Mouse (Mus musculus) limb, embryonic 15.5 days (tissue): ENCODE results near the gene C87436. TPM values are rescaled to one million over a fixed set of nuclear protein-coding genes. Genes with fewer than 3 reads are reported as not detected.
"Not testable (repeated sequence)": the region's sequence is repeated elsewhere in the genome, so short reads cannot be mapped to it uniquely, and the experiment has no call there.

Experiments
- ATAC-seq: fragments of 200-750 bp; cut with Nextera tagmentation; 2 replicates; pipeline ENCODE4 v1.8.0; 2017; ENCODE audit warnings: low read depth, moderate TSS enrichment; ENCODE audit not compliant: insufficient number of reproducible peaks, low FRiP score, low TSS enrichment
- H3K27ac ChIP-seq: fragments of 300-500 bp; sonication (generic); 2 replicates; pipeline ENCODE4 v1.5.1; 2015; ENCODE audit warnings: moderate library complexity, mild to moderate bottlenecking, inconsistent platforms
- H3K27me3 ChIP-seq: fragments of 300-500 bp; sonication (generic); 2 replicates; pipeline ENCODE4 v1.6.1; 2015; ENCODE audit warnings: inconsistent platforms
- H3K36me3 ChIP-seq: fragments of 300-500 bp; sonication (generic); 2 replicates; pipeline ENCODE4 v1.6.1; 2015; ENCODE audit warnings: inconsistent platforms
- H3K4me1 ChIP-seq: fragments of 300-500 bp; sonication (generic); 2 replicates; pipeline ENCODE4 v1.6.1; 2015; ENCODE audit warnings: inconsistent platforms
- H3K4me2 ChIP-seq: fragments of 300-500 bp; sonication (generic); 2 replicates; pipeline ENCODE4 v1.6.1; 2015; ENCODE audit warnings: mild to moderate bottlenecking, inconsistent platforms
- H3K4me3 ChIP-seq: fragments of 300-500 bp; sonication (generic); 2 replicates; pipeline ENCODE4 v1.5.1; 2015; ENCODE audit warnings: mild to moderate bottlenecking, inconsistent platforms
- H3K9ac ChIP-seq: fragments of 300-500 bp; sonication (generic); 2 replicates; pipeline ENCODE4 v1.6.1; 2015; ENCODE audit warnings: inconsistent platforms
- H3K9me3 ChIP-seq: fragments of 300-500 bp; sonication (generic); 2 replicates; pipeline ENCODE4 v1.6.1; 2016; ENCODE audit warnings: inconsistent platforms
- WGBS: fragments of 180-500 bp; shearing (Covaris S2); methylation state at CpG from one replicate; pipeline ENCODE4 v1.1.7; 2015; 5-methylcytosine and 5-hydroxymethylcytosine counted together
- polyA plus RNA-seq: library from polyadenylated mRNA; unstranded; fragments of >200 nt; fragmentation: Nextera tagmentation; extraction: Ambion mirVana; gene quantifications from 2 replicates; pipeline ENCODE4 v1.2.1, GENCODE M21; 2015

Gene C87436
- polyA plus RNA-seq, 1 experiment from 2014 or later, result 22.9 TPM

GRCm38 (mm10) chr6:86488149-86488485 lies 49.9 kb downstream of the C87436 start:
- no peak for ATAC-seq
- H3K4me3 ChIP-seq, result no peak overlapping the region
- no peaks in the 10 kb centered on the region for H3K27me3 ChIP-seq
- peaks cover 16% of the 10 kb centered on the region for H3K4me1 ChIP-seq
- H3K9me3 ChIP-seq, result no peaks in the 10 kb centered on the region
- H3K9ac ChIP-seq, result no peak overlapping the region
- H3K27ac ChIP-seq, result peak overlapping the region; percentile 88
- 47% methylated on average over 3 of the region's 3 CpGs for WGBS
- no peaks in the 10 kb centered on the region for H3K36me3 ChIP-seq
- H3K4me2 ChIP-seq, result no peak overlapping the region

DNA sequence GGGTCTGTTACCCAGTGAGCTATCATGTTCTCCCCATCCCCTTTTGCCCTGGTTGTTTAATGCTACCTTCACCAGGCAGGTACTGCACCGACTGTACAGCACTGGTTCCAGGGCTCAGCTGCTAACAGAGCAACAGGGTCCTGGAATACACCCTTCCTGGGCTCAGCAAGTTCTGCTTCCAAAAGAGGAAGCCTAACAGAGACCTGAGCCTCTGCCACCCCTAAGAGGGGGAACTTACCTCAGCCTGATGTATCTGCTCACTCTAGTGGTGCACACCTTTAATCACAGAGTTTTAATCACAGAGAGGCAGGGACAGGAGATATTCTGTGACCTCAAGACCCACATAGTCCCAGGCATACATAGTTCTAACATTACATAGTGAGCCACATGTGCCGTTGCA lies 51.8 kb downstream of the C87436 start:
- H3K27me3 ChIP-seq, result no peaks in the 10 kb centered on the region
- WGBS, result 98% methylated on average over 2 of the region's 2 CpGs
- no peak overlapping the region for H3K4me2 ChIP-seq
- ATAC-seq, result no peak
- peaks cover 21% of the 10 kb centered on the region for H3K4me1 ChIP-seq
- no peaks in the 10 kb centered on the region for H3K9me3 ChIP-seq
- H3K4me3 ChIP-seq, result no peak overlapping the region
- no peaks in the 10 kb centered on the region for H3K36me3 ChIP-seq
- no peak overlapping the region for H3K9ac ChIP-seq
- no peak overlapping the region for H3K27ac ChIP-seq

- 92% methylated on average over 8 of the region's 8 CpGs for whole genome bisulfite sequencing
- peaks cover 24% of the 10 kb centered on the region for H3K4me1 ChIP-seq
- H3K9me3 ChIP-seq, H3K27me3 ChIP-seq, H3K4me3 ChIP-seq, H3K27ac ChIP-seq, H3K4me2 ChIP-seq, H3K36me3 ChIP-seq, H3K9ac ChIP-seq, ATAC-seq: not testable (repeated sequence)
Measured at GRCm38 (mm10) chr6:86490413-86490812, 52.2 kb downstream of the C87436 start.

DNA sequence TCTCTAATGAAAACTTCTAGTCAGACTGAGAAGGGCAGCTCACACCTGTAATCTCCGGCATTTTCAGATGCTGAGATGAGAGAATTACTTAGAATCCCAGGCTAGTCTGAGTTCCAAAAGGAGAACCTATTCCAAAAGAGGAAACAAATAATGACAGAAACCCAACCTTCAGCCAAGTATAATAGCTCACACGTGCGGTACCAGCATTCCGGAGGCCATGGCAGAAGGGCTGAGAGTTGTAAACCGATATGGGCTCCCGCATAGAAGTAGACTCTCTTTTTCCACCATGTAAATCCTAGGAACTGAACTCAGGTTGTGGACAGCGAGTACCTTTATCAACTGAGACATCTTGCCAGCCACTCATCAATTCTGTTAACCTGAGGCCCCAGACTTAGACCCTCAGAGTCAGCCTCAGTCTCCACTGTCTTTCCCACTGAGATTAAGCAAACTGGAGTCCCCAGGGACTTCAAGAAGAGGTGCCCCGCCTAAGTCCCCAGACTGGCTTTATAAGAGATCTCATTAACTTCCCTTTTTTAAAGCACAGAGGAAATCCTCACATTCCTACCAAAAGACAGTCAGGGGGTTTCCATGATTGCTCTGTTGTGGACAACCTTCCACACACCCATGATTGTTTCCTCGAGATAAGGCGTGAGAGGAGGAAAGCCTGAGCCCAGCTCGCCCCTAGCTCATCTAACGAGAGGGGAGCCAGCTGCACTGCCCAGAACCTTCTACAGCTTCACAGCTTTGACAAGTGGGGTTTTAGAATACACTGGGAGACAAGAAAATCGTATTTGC lies 55.5 kb downstream of the C87436 start:
- no peaks in the 10 kb centered on the region for H3K27me3 ChIP-seq
- ATAC-seq, result no peak
- H3K9me3 ChIP-seq, result no peaks in the 10 kb centered on the region
- H3K4me2 ChIP-seq, result no peak overlapping the region
- H3K4me3 ChIP-seq, result no peak overlapping the region
- WGBS, result 49% methylated on average over 13 of the region's 13 CpGs
- H3K27ac ChIP-seq, result no peak overlapping the region; the same call in 1 of the 2 replicates
- no peak overlapping the region for H3K9ac ChIP-seq
- H3K36me3 ChIP-seq, result no peaks in the 10 kb centered on the region
- H3K4me1 ChIP-seq, result peaks cover 34% of the 10 kb centered on the region; the same call in 1 of the 2 replicates

GRCm38 (mm10) chr6:86494767-86495166 lies 56.6 kb downstream of the C87436 start:
- ATAC-seq, result no peak
- Histone ChIP-seq H3K9ac (no peak overlapping the region), H3K4me1 (peaks cover 34% of the 10 kb centered on the region; the same call in 1 of the 2 replicates), H3K4me2 (no peak overlapping the region), H3K36me3 (no peaks in the 10 kb centered on the region), H3K9me3 (no peaks in the 10 kb centered on the region), H3K27ac (no peak overlapping the region), H3K4me3 (no peak overlapping the region), H3K27me3 (no peaks in the 10 kb centered on the region)
- 92% methylated on average over 7 of the region's 7 CpGs for WGBS

- H3K9ac ChIP-seq, result no peak overlapping the region
- no peak overlapping the region for H3K4me2 ChIP-seq
- H3K4me1 ChIP-seq, result peaks cover 34% of the 10 kb centered on the region; the same call in 1 of the 2 replicates
- no peak overlapping the region for H3K4me3 ChIP-seq
- no peaks in the 10 kb centered on the region for H3K9me3 ChIP-seq
- no peaks in the 10 kb centered on the region for H3K36me3 ChIP-seq
- no peaks in the 10 kb centered on the region for H3K27me3 ChIP-seq
- peak overlapping the region; percentile 43; the same call in 1 of the 2 replicates for H3K27ac ChIP-seq
- WGBS, result 59% methylated on average over 3 of the region's 3 CpGs
- no peak for ATAC-seq
Measured at GRCm38 (mm10) chr6:86495661-86496060, 57.5 kb downstream of the C87436 start.

GRCm38 (mm10) chr6:86496127-86496526 lies 58.0 kb downstream of the C87436 start:
- Histone ChIP-seq H3K9me3 (no peaks in the 10 kb centered on the region), H3K36me3 (no peaks in the 10 kb centered on the region), H3K4me1 (peaks cover 34% of the 10 kb centered on the region; the same call in 1 of the 2 replicates), H3K4me2 (no peak overlapping the region), H3K9ac (no peak overlapping the region), H3K4me3 (no peak overlapping the region), H3K27me3 (no peaks in the 10 kb centered on the region), H3K27ac (peak overlapping the region; percentile 74; the same call in 1 of the 2 replicates)
- no peak for ATAC-seq
- WGBS, result 54% methylated on average over 8 of the region's 8 CpGs

GRCm38 (mm10) chr6:86496585-86496984 lies 58.4 kb downstream of the C87436 start:
- no peaks in the 10 kb centered on the region for H3K9me3 ChIP-seq
- H3K4me2 ChIP-seq, result no peak overlapping the region
- H3K36me3 ChIP-seq, result no peaks in the 10 kb centered on the region
- H3K9ac ChIP-seq, result no peak overlapping the region
- peaks cover 34% of the 10 kb centered on the region; the same call in 1 of the 2 replicates for H3K4me1 ChIP-seq
- 61% methylated on average over 5 of the region's 5 CpGs for WGBS
- H3K27me3 ChIP-seq, result no peaks in the 10 kb centered on the region
- ATAC-seq, result no peak
- peak overlapping the region; percentile 74 for H3K27ac ChIP-seq
- no peak overlapping the region for H3K4me3 ChIP-seq

GRCm38 (mm10) chr6:86497071-86497815 lies 59.1 kb downstream of the C87436 start:
- H3K9me3 ChIP-seq, result no peaks in the 10 kb centered on the region
- peak overlapping the region; percentile 43 for H3K4me2 ChIP-seq
- peak overlapping the region; percentile 31 for H3K4me3 ChIP-seq
- no peak overlapping the region for H3K9ac ChIP-seq
- WGBS, result 17% methylated on average over 13 of the region's 13 CpGs
- no peak; the same call in 1 of the 2 replicates for ATAC-seq
- H3K4me1 ChIP-seq, result peaks cover 34% of the 10 kb centered on the region; the same call in 1 of the 2 replicates
- H3K27ac ChIP-seq, result peak overlapping the region; percentile 74
- H3K27me3 ChIP-seq, result no peaks in the 10 kb centered on the region
- no peaks in the 10 kb centered on the region for H3K36me3 ChIP-seq

- no peak for ATAC-seq
- 66% methylated on average over 11 of the region's 11 CpGs for WGBS
- no peaks in the 10 kb centered on the region for H3K9me3 ChIP-seq
- peak overlapping the region; percentile 74; the same call in 1 of the 2 replicates for H3K27ac ChIP-seq
- H3K36me3 ChIP-seq, result no peaks in the 10 kb centered on the region
- H3K4me3 ChIP-seq, result peak overlapping the region; percentile 31
- no peaks in the 10 kb centered on the region for H3K27me3 ChIP-seq
- no peak overlapping the region for H3K9ac ChIP-seq
- peak overlapping the region; percentile 43 for H3K4me2 ChIP-seq
- H3K4me1 ChIP-seq, result peaks cover 34% of the 10 kb centered on the region; the same call in 1 of the 2 replicates
Measured at GRCm38 (mm10) chr6:86497942-86498732, 60.0 kb downstream of the C87436 start.

DNA sequence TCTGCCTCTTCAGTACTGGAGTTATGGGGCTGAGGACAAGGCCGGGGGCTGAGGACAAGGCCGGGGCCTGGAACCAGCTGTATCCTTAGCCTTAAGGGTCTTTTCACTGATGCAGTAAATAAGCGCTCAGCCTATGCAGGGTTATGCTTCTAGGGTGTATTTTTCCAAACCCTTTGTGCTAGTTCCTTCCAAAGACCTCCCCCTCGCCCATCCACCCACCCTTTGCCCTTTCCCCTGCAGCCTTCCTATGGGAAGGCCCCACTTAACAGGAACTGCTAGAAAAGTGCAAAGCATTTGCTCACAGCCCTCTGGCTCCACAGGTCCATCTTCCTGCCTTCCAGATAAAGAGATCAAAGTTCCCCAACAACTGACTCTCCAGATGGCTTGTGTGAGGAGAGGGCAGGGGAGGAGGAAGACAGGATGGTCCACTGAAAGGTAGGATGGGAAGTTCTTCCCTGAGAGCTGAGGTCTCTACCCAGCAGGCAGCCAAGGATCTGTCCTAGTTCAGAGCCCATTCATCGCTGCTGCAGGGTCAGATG lies 61.5 kb downstream of the C87436 start:
- Histone ChIP-seq H3K36me3 (no peaks in the 10 kb centered on the region), H3K9ac (no peak overlapping the region), H3K4me2 (no peak overlapping the region), H3K4me1 (peaks cover 29% of the 10 kb centered on the region; the same call in 1 of the 2 replicates), H3K9me3 (no peaks in the 10 kb centered on the region), H3K4me3 (no peak overlapping the region), H3K27me3 (no peaks in the 10 kb centered on the region), H3K27ac (no peak overlapping the region)
- ATAC-seq, result no peak
- WGBS, result 70% methylated on average over 5 of the region's 5 CpGs
